Mouse (Mus musculus) kidney, adult 8-10 months (tissue): ENCODE data around the gene Ndufa13.
"Not testable (repeated sequence)": the region's sequence is repeated elsewhere in the genome, so short reads cannot be mapped to it uniquely, and the experiment has no call there.

ENCODE experiments used
- DNase-seq, 2 experiments: peaks; one replicate each; pipeline ENCODE4 v3.0.0; 2022

Ndufa13 gene

GRCm38 (mm10) chr8:69902163-69903062, at the start of gene Ndufa13, which contains the start of the genes Tssk6 and Yjefn3:
Ndufa13 (minus strand) TSS chr8:69902558.
Tssk6 (plus strand) TSS chr8:69902184.
Yjefn3 (minus strand) TSS chr8:69902712.
- DNase-seq, result peak in 1 of 2 experiments; percentile 41

- DNase-seq, result no peak
Observed at GRCm38 (mm10) chr8:69950300-69950699, 47.9 kb upstream of the Ndufa13 start.

GRCm38 (mm10) chr8:69942495-69942894, 40.1 kb upstream of the Ndufa13 start:
- not testable (repeated sequence) for DNase-seq

- no peak for DNase-seq
Observed at GRCm38 (mm10) chr8:69940386-69940785, 38.0 kb upstream of the Ndufa13 start.

- DNase-seq, result peak; percentile 75 to 76
Observed at GRCm38 (mm10) chr8:69939633-69940032, 37.3 kb upstream of the Ndufa13 start.

DNA sequence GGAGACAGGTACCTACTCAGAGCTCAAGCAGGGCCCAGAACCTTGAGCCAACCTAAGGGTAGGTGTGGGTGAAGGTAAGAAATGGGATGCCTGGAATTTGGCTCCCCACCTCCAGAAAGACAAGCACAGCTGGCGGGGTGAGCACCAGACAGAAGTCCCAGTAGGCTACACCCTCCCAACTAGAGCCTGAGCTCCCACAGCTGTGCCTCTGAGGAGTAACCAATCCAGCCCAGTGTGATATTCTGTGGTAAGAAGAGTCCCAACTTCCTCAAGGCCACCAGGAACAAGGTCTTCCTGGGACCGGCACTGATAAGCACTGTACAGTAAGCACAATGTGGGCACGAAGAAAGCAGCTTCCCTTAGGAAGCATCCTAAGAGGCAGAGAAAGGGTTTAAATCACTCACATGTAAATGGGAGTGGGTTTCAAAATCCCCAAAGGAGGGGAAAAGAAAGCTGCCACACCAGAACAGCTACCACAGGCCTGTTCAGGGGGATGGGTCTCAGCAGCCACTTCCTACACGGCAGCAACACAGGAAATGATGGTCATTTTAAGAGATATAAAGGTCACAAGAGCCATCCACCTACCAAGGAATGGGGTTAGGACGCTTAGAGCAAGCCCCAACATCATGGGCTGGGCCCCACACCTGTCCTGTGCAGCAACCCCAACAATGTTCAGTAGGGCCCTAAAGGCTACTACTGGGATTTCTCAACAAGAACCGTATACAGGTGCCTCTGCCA, 36.1 kb upstream of the Ndufa13 start:
- no peak for DNase-seq

DNA sequence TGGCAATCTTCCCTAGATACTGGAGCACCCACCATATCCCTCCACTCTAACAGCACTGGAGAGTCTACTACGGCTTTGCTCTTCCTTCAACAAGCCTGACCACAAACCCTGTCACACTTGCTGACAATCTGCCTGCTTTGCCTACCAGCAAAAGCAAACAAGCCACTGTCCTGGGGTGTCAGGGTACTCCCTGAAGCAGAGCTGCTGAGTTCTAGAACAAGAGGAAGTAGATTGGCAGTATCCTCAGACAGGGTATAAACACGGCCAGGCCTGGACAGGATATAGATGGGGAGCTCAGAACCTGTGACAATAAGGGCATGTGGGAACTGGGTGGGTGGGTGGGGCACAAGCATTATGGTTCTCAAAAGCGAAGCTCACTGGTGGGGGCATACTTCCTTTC, 35.1 kb upstream of the Ndufa13 start:
- DNase-seq, result no peak

- DNase-seq, result peak; percentile 61 to 72
Observed at GRCm38 (mm10) chr8:69936050-69936794, 33.9 kb upstream of the Ndufa13 start.

- no peak for DNase-seq
Observed at GRCm38 (mm10) chr8:69935431-69935830, 33.1 kb upstream of the Ndufa13 start.

DNA sequence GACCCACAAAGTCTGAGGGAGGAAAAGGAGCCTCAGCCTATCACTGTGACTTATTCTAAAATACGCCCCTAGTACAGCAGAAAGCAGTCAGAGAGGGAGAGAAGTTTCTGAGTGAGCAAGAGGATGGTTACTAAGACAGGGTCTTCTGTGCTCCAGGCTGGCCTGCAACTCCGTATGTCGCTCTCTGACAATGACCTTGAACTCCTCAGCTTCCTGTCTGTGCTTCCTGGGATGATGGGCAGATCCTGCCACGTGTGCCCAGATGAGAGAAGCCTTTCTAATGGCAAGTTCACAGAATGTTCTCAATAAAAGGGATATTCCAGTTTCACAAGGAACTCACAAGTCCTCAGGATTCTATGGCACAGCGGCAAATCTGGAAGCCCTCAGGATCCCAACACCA, 32.2 kb upstream of the Ndufa13 start:
- DNase-seq, result no peak

DNA sequence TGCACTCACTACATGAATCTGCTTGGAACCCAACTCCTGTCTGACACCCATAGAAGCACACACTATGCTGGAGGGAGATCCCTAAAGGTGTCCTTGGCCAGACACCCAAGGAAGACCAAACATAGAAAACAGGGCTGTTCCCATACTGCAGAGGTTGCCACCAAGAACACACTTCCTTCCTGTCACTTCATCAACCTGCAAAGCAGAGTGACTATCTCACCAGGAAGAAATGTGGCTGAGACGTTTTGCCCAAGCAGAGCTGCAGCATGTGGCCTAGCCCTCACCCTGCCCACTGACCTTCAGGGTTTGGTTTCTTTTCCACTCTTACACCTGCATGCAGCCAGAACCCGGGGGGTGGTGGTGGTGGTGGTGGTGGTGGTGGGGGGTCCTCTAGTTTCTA, 31.5 kb upstream of the Ndufa13 start:
- no peak for DNase-seq

GRCm38 (mm10) chr8:69926901-69927300, 24.5 kb upstream of the Ndufa13 start:
- peak in 1 of 2 experiments; percentile 39 for DNase-seq

- DNase-seq, result no peak
Observed at GRCm38 (mm10) chr8:69923986-69924385, 21.6 kb upstream of the Ndufa13 start.

DNA sequence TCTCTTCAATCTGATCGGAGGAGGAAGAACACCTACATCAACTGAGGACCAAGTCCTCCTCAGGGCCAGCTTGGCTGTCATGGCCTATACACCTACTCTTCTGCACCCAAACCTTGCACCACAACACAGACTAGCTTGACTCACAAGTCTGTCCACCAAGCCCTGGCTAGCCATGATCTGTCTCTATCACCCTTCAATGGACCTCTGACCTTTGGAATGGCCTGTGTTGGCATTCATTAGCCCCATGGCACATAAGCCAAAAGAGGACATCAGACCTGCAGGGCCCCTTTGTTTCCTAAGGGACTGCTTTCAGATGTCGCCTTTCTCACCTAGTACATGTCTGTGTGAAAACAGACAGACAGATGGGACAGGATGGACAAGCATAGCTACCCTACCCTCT, 18.8 kb upstream of the Ndufa13 start:
- peak; percentile 59 to 67 for DNase-seq

- peak; percentile 84 to 87 for DNase-seq
Observed at GRCm38 (mm10) chr8:69919876-69920662, 17.7 kb upstream of the Ndufa13 start.

GRCm38 (mm10) chr8:69919010-69919409, 16.7 kb upstream of the Ndufa13 start:
- DNase-seq, result peak; percentile 80 to 82

DNA sequence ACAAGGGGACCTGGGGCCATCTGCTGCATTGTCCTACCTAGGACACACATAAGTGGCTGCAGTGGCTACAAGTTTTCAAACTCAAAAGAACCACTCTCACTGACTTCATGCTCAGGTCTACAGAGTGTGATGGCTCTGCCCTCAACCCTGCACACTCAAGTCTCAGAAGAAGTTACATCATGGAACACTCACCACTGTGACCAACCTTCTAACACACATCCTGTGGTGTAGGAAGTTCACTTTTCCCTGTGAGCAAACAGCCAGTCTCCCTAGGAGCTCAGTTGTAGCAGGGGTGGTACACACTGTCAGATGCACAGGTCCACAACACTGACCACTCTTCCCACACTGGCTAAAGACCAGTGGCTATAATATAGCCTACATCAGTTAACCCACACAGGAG, 16.1 kb upstream of the Ndufa13 start:
- DNase-seq, result no peak

DNA sequence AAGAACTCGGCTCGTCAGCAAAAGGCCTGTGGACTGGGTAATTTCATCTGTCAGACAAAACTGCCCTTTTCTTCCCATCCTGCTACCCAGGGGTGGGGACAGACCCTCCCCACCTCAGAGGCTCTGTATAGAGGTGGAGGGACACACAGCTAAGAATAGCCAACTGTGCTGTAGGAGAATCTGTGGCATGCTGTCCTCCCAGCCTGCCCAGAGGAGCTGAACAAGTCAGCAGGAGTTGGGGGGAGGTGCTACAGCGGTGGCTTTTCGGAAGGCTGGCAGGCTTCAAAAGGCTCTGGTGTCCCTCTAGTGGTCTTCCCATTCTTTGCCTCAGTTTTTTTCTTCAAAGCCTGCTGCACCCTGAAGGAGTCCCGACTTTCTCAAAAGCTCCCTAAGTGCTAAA, 13.4 kb upstream of the Ndufa13 start:
- DNase-seq, result no peak

DNA sequence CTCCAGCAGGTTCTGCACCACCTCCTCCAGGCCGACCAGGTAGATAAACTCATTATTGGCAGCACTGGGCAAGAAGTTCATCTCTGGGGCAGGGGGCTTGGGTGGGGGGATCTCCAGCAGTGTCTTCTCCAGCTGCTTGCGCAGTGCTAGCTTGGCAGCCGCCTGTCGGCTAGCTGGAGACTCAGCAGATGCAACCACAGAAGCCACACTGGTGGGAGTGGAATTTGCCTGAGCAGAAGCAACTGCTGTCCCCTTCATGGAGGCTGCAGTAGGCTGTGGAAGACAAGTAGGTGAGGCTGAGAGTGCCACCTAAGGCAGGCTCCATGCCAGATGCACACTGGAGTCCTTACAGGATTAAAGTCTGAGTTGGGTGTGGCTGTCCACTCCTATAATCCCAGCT, 12.2 kb upstream of the Ndufa13 start:
- no peak for DNase-seq

DNA sequence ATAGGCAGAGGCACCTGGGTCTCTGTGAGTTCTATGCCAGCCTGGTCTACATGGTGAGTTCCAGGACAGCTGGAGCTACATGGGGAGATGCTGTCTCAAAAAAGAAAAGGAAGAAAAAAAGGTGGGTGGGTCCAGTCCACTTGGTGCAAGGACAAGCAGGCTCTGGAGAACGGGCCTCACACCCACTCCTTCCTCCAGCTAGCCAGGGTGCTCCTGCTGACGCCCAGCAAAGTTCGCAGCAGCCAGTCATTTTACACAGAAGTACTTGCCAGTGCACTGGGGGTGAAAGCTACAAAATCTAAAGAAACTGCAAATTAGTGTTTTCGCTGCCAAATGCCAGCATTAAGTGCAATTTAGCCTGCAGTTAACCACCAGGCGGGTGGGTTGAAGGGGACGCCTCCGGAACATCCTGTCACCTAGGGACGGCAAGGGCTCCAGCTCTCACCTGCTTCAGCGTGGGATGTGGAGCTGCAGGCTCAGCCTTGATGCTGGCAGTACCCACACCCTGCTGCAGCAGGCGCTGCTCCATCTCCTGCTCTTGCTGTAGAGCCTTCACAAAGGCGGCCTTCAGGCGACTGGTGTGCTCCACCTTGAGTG, 10.2 kb upstream of the Ndufa13 start:
- no peak for DNase-seq

- DNase-seq, result no peak
Observed at GRCm38 (mm10) chr8:69911917-69912316, 9.6 kb upstream of the Ndufa13 start.

DNA sequence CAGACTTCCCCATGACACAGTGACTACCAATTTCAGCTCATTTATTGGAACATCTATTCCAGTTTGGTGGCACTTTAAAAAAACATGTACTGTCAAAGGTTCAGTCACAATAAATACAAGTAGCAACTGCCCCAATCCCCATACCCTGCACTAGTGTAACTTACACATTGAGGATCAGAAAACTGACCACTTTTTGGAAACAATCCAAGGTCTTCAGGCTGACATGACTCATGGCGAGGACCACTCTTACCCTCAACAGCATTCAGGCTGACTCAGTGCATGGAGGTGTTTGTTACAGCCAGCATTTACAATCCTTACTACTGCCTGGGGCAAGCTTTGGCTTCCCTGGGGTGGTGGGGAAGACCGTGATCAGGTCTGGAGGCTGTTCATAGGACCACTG, 4.7 kb upstream of the Ndufa13 start:
- DNase-seq, result no peak
